Mouse (Mus musculus): Measurements from ENCODE around the gene Olfr558.

Gene Olfr558

GRCm38 (mm10) chr7:102701915-102702314 is at the start of gene Olfr558:
Gene Olfr558 (plus strand): TSS chr7:102702215.
- DNase-seq = no peak

- DNase-seq = no peak
These were observed 43.5 kb upstream of the Olfr558 start, which contains the start of gene Olfr555 for GRCm38 (mm10) chr7:102658523-102658922. Gene Olfr555 (plus strand): TSS chr7:102658823.

GRCm38 (mm10) chr7:102664599-102664998 is 37.4 kb upstream of the Olfr558 start, which contains the start of gene Olfr556:
Gene Olfr556 (plus strand): TSS chr7:102664899.
- no peak for DNase-seq

- peak; percentile 12 to 18 for DNase-seq
These were observed 36.6 kb upstream of the Olfr558 start for GRCm38 (mm10) chr7:102665378-102665777.

GRCm38 (mm10) chr7:102676225-102676624 is 25.8 kb upstream of the Olfr558 start:
- DNase-seq = no peak

GRCm38 (mm10) chr7:102681916-102682315 is 20.1 kb upstream of the Olfr558 start:
- no peak for DNase-seq

GRCm38 (mm10) chr7:102686944-102687501 is 15.0 kb upstream of the Olfr558 start, which contains the start of gene Trim68:
Gene Trim68 (minus strand): TSS chr7:102687327.
- DNase-seq = peak; percentile 80 to 84

- peak; percentile 56 to 60 for DNase-seq
These were observed 6.5 kb upstream of the Olfr558 start, which contains the start of gene Olfr557 for GRCm38 (mm10) chr7:102695358-102696125. Gene Olfr557 (plus strand): TSS chr7:102695910.

- peak; percentile 58 to 69 for DNase-seq
These were observed 3.6 kb upstream of the Olfr558 start for GRCm38 (mm10) chr7:102698461-102698860.

- DNase-seq = no peak
These were observed 17.0 kb downstream of the Olfr558 start, which contains the start of gene Olfr33 for GRCm38 (mm10) chr7:102718970-102719369. Gene Olfr33 (minus strand): TSS chr7:102719070.

GRCm38 (mm10) chr7:102727391-102727790 is 25.4 kb downstream of the Olfr558 start, which contains the start of gene Olfr559:
Gene Olfr559 (minus strand): TSS chr7:102727491.
- DNase-seq = no peak

- no peak for DNase-seq
These were observed 31.8 kb downstream of the Olfr558 start for GRCm38 (mm10) chr7:102733793-102734192.

GRCm38 (mm10) chr7:102737705-102738104 is 35.7 kb downstream of the Olfr558 start:
- no peak for DNase-seq

- peak; percentile 1 to 4 for DNase-seq
These were observed 50.1 kb downstream of the Olfr558 start for GRCm38 (mm10) chr7:102752086-102752485.

- no peak for DNase-seq
These were observed 57.3 kb downstream of the Olfr558 start, which contains the start of the genes Olfr560 and Olfr78 for GRCm38 (mm10) chr7:102759266-102759665. Gene Olfr560 (minus strand): TSS chr7:102759366. Gene Olfr78 (minus strand): TSS chr7:102759471.
